Mouse (Mus musculus) embryo, embryonic 9.5 days (tissue): ENCODE measurements at regions not wholly inside any gene's neighbourhood (a gene's known extent, or its start where the extent isn't known, plus 50 kb on each side); places are given as distances from the start of the nearest gene placed in this dataset.
A peak's percentile ranks its signal among the peaks of the same experiment; 100 is the strongest.
"Not testable (repeated sequence)": the region's sequence is repeated elsewhere in the genome, so short reads cannot be mapped to it uniquely, and the experiment has no call there.

Source experiments
- DNase-seq: peaks from one replicate; pipeline ENCODE4 v3.0.0-alpha.2; 2017; ENCODE audit errors: extremely low spot score

- no peak for DNase-seq
Measured at GRCm38 (mm10) chr11:22420003-22420723, 78.1 kb upstream of the Ehbp1 start.

GRCm38 (mm10) chr11:22421762-22422161 is 79.7 kb upstream of the Ehbp1 start:
- no peak for DNase-seq

- DNase-seq, result peak; percentile 38
Measured at GRCm38 (mm10) chr11:22437140-22437850, 74.6 kb upstream of the Tmem17 start.

GRCm38 (mm10) chr11:22437851-22438215 is 74.1 kb upstream of the Tmem17 start:
- DNase-seq, result no peak

- DNase-seq, result no peak
Measured at GRCm38 (mm10) chr11:22438441-22439066, 73.3 kb upstream of the Tmem17 start.

GRCm38 (mm10) chr11:22440521-22440920 is 71.4 kb upstream of the Tmem17 start:
- DNase-seq, result no peak

- DNase-seq, result no peak
Measured at GRCm38 (mm10) chr11:22453161-22453560, 58.7 kb upstream of the Tmem17 start.

- no peak for DNase-seq
Measured at GRCm38 (mm10) chr11:22456286-22456685, 55.6 kb upstream of the Tmem17 start.

GRCm38 (mm10) chr11:22457220-22457619 is 54.7 kb upstream of the Tmem17 start:
- no peak for DNase-seq

GRCm38 (mm10) chr11:22458951-22459703 is 52.8 kb upstream of the Tmem17 start:
- DNase-seq, result no peak

- DNase-seq, result not testable (repeated sequence)
Measured at GRCm38 (mm10) chr11:22461019-22461735, 50.7 kb upstream of the Tmem17 start.
